Mouse (Mus musculus) hindlimb bud, embryonic 11.5 days (tissue): ENCODE data around the gene Pmel.
"Not testable (repeated sequence)": the region's sequence is repeated elsewhere in the genome, so short reads cannot be mapped to it uniquely, and the experiment has no call there.

Source experiments
- DNase-seq: peaks from one replicate; pipeline ENCODE4 v3.0.0-alpha.2; 2012; ENCODE audit warnings: low read depth, low spot score; ENCODE audit errors: extremely low spot score

Gene Pmel

DNA sequence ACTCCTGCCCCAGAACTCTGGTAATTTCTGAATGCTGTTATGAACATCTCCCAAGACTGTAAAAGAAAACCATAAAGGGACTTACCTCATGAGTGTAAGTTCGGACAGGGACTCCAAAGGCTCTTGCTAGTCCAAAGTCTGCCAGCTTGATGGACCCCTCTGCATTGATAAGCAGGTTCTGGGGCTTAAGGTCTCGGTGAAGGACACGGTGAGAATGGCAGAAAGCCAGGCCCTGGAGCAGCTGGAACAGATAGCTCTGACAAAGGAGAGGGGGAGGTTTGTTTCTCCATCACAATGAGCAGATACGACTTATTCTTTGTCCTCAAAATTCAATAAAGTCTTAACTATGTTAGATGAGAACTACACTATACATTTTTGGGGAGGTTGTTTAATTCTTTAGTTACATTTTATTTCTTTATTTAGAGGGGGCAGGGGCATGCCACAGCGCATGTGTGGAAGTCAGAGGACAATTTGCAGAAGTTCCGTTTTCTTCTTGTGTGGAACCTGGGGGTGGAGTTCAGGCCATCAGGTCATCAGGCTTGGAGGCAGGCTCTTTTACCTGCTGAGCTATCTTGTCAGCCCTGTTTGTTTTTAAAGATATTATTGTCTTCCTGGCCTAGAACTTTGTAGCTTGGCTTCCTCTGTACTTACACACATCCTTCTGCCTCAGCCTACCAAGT is 1.5 kb upstream of the Pmel start:
- no peak for DNase-seq

DNA sequence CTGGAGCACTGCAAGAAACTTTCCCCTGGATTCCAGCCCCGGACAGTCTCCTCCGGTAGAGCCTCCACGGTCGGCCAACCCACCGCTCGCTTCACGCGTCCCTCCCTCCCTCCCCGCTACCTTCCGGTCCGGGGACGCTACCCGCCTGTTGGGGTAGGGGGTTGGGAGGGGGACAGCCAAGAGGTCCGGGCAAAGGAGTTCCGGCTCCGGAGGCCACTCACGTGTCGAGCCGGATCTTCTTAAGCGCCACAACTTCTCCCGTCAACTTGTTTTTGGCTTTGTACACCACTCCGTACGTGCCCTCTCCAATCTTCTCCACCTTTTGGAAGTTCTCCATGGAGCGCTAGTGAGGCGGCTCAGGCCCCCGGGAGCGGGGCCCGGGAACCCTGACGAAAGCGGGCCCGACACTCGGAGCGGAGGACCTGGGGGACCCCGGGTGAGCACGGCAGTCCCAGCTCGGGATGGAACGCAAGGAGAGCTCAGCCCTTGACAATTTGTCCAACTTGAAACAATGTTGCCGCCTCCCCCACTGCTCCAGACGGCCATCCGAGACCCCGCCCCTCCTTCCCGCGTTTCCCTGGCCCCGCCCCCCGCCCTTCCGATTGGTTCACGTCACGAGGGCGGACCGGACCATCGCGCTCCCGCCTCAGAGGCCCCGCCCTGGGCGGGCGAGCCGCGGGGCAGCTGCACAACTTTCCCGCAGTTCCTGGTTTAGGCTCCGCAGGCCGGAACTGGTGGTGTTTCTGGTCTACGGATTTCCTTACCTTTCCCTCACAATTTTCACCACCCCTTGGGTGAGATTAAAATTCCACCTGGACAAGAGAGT is 709 bp downstream of the Pmel start, which contains the start of gene Cdk2:
TSS of gene Cdk2 (minus strand) at position 541 of the 826 bp plus-strand sequence.
- peak; percentile 67 for DNase-seq

DNA sequence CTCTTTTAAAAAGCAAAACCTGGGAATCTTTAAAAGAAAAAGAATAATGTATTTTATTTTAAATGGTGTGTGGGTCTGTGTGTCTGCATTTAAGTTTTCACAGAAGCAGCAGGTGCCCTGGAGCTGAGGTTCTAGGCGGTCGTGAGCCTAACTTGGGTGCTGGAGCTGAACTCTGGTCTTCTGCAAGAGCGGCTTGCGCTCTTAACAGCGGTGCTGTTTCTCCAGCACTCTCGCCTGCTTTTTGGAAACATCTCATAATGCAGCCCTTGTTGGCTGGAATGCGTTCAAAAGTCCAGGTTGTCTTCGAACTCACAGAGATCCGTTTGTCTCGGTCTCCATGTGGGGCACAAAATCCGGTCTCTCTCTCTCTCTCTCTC is 1.3 kb downstream of the Pmel start:
- DNase-seq: no peak

DNA sequence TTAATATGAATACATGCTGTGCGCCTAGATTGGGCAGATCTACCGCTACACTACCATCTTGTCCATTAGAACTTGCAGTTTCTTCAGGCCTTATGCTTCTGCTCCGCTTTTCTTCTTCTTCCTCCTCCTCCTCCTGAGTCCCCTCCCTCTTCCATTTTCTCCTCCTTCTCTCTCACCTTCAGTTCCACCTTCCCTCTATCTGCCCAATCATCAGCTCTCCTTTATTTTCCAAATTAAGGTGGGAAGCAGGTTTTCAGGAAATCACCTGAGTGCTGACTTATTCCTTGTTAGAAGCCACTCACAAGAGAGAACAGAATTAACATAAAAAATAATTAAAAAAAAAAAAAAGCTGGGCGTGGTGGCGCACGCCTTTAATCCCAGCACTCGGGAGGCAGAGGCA is 7.3 kb downstream of the Pmel start:
- DNase-seq: not testable (repeated sequence)

DNA sequence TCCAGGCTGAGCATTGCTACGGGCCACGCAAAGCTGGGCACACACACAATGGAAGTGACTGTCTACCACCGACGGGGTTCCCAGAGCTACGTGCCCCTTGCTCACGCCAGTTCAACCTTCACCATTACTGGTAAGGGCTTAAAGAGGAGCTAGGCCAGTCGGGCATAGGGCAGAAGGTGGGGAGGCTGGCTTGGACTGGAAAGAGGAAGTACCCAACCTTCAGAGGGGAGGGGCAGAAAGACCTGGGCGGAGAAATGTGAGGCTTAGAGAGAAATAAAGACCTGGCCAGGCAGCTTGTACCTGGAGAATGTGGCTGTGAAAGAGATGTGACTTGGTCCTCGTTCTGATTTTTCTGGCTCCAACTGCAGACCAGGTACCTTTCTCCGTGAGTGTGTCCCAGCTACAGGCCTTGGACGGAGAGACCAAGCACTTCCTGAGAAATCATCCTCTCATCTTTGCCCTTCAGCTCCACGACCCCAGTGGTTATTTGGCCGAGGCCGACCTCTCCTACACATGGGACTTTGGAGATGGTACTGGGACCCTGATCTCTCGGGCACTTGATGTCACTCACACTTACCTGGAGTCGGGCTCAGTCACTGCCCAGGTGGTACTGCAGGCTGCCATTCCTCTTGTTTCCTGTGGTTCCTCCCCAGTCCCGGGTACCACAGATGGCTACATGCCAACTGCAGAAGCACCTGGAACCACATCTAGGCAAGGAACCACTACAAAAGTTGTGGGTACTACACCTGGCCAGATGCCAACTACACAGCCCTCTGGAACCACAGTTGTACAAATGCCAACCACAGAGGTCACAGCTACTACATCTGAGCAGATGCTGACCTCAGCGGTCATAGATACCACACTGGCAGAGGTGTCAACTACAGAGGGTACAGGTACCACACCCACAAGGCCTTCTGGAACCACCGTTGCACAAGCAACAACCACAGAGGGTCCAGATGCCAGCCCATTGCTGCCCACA is 11.9 kb downstream of the Pmel start:
- DNase-seq: no peak

DNA sequence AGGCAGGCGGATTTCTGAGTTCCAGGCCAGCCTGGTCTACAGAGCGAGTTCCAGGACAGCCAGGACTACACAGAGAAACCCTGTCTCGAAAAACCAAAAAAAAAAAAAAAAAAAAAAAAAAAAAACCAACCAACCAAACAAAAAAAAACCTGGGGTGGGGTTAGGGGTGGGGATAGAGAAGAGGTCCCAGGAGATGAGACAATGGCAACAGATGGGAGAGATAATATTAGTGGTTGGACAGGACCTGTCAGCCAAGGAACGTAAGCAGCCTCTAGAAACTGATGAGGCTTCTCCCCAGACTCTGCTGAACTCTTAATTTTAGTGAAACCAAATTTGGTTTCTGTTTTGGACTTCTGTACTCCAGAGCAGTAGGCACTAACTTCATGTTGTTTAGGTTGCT is 21.5 kb downstream of the Pmel start:
- not testable (repeated sequence) for DNase-seq

DNA sequence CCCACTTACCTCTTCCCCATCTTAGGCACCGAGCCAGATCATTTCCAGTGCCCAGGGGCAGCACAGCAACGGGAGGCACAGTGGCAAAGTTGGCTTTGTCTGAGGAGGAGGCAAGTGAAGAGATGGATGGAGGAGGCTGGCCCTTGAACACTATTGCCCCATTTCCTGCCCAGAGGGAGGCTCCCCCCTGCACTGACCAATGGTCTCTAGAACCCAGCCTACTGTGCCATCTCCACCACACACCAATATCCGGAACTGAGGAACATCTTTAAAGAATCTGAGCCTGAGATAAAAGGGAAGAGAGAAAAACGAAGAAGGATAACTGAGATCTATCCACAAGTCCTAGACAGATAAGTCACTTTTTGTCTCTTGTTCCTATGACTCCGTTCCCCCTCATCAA is 24.1 kb downstream of the Pmel start:
- DNase-seq: no peak

DNA sequence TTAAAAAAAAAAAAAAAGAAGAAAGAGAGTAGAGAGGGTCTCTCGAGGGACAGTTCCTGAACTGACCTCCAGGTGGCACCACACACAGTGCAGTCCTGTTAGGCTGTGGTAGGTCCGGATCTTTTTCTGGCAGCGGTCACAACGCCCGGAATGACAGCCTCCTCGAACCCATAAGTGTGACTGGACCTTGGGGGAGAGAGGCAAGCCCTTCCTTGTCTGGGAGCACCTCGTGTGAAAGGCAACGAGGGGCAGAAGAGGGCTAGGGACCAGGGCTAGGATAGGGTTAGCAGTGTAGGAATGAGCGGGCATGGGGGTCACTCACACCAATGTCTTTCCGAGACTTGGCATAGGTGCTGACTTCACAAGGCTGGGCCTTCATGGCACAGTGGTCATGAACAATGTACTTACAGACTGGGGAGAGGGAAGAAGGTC is 27.0 kb downstream of the Pmel start:
- no peak for DNase-seq

DNA sequence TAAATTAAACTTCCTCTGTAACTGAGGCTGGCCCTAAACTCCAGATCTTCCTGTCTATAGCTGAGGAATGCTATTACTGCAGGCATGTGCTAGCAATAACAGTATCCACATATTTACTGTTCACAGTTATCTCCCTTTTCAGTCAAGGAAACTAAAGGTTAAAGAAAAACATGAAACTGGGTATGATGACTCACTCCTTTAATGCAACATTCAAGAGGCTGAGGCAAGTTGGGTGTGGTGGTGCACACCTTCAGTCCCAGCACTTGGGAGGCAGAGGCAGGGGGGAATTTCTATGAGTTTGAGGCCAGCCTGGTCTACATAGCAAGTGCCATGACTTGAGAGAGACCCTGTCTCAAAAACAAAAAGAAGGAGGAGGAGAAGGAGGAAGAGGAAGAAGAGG is 28.0 kb downstream of the Pmel start:
- DNase-seq: no peak

DNA sequence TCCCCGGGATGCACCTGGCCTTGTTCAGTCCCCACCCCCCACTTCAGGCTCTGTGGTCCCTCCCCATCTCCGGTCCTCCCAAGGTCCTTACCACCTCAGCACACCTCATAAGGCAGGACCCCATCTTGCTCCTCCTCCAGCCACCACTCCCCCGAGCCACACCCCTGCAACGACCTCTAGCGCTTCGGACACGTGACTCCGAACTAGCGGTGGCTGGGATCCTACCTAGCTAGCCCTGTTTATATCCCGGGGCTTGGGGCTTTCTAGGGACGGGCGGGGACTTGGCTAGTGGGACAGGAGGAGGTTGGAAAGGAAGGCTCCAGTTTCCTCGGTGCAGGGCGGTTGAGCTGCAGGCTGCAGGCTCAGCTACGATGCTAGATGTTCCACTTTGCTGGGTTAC is 33.4 kb downstream of the Pmel start:
- DNase-seq: no peak

DNA sequence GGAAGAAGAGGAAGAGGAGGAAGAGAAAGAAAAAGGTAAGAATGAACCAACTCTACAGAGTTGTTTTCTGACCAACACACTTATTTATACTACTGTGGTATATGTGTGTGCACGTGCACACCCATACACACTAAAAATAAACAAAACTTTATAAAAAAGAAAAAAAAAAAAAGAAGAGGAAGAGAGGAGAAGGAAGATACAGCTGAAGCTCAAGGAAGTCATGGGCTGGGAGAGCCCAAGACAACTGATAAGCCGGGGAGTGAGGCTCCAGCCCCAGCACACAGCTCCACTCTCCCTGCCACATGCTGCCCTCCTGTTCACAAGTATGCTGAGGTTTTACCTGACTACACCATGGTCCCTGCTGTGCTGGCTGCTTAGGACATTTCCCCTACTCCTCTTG is 36.3 kb downstream of the Pmel start:
- DNase-seq: no peak

DNA sequence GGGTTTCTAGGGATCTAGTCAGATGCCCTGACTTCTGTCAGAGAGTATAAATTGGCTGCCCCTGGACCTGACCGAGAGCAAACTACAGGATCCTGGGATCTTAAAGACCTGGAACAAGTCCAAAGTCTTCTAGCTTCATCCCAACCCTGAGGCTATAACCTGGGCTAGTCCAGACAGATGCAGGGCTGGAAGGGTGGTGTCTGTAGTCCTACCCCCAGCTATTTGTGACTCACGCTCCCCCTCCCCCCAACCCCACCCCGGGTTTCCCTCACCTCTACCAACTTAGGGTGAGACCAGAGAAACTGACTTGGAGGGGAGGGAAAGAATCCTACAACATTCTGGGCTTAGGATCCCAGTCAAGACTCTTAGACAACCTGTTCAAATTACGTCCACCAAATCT is 38.6 kb downstream of the Pmel start:
- no peak for DNase-seq

DNA sequence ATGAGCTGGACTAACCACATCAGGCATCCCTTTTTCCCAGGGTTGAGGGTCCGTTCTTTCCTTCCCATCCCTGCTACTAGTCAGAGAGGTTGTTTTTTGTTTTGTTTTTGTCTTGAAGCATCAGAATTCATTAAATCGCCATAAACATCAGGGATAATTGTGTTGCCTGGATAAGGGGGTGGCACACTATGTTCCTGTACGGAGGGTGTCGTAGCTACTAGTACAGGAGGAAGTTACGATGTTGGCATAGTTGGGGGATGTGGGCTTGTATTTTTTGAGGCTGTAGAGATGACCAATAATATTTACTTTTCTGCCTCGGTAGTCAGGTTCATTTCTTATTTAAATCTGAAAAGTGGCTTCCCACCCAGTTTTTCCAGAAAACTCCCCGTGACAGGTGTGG is 39.2 kb downstream of the Pmel start:
- DNase-seq: no peak

DNA sequence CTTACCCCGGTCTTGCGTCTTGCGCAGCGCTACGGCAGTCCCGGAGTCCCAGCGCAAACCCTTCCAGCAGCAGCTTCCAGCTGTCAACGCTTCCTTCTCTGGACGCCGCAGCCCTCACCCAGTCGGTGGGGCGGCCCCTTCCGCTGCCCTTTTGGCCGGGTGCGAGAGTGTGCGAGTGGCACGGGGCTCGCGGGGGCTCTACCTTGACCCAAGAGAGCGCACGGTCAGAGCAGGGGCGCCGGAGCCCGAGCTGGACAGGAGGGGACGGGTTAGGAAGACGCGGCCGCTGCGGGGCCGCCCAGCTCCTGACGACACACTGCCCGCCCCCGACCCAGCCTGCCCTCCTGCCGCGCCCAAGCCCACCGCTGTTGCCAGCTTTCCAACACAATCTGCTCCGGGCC is 39.8 kb downstream of the Pmel start:
- DNase-seq: no peak

DNA sequence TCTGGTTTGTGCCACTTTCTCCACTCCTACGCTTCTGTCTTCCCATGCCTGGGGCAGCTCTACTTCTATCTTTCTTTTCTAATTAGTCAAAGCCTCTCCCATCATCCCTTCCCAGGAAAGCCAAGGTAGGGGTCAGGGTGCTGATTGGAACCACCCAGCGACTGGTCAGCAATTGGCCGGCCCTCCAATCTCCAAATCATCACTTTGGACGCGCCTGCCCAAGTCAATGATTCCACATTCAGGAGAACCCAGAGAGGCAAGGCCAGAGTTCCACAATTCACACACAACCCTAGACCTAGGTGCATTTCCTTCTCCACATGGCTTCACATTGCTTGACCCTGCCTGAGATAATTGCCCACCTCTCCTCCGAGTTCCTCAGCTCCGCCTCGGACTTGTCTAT is 40.2 kb downstream of the Pmel start:
- DNase-seq: no peak

DNA sequence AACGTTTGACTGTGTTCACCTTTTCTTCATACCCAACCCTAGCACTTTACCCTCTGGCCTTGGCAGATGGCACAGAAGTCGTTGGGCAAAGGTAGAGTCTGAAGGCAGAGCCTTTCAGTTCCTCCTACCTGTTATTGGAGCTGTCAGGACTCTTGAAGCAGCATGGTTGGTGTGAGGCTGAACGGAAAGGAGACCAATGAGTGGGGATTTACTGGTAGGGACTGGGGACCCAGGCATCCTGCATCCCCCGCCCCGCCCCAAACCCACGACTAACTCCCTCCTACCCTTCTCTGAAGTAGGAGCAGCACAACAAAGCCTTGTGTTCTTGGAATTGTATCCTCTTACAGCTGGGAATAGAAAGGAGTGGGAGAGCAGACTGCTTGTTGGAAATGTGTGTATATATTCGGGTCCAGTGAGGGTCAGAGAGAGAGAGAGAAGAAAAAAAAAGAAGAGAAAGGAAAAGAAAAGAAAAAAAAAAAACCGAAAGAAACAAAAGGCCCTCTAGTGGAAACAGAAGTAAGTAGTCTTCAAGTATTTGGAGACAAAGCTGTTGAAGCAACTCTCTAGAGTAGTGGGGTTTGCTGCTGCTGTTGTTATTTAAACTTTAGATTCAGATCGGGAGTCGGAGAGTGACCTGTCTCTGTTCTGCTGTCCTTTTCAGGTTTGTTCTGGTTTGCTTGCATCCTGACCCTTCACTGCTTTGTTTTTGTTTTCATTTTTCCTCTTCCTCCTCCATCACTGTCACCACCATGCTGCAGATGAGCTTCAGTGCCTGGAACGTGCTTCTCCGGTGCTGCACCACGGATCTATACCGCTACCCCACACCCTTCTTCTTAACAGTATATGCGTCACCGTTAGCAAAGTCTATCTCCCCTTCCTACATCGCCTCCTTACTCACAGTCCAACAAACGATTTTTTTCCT is 40.9 kb downstream of the Pmel start, which contains the start of gene Dgka:
TSS of gene Dgka (minus strand) at position 176 of the 922 bp plus-strand sequence.
- DNase-seq: no peak

DNA sequence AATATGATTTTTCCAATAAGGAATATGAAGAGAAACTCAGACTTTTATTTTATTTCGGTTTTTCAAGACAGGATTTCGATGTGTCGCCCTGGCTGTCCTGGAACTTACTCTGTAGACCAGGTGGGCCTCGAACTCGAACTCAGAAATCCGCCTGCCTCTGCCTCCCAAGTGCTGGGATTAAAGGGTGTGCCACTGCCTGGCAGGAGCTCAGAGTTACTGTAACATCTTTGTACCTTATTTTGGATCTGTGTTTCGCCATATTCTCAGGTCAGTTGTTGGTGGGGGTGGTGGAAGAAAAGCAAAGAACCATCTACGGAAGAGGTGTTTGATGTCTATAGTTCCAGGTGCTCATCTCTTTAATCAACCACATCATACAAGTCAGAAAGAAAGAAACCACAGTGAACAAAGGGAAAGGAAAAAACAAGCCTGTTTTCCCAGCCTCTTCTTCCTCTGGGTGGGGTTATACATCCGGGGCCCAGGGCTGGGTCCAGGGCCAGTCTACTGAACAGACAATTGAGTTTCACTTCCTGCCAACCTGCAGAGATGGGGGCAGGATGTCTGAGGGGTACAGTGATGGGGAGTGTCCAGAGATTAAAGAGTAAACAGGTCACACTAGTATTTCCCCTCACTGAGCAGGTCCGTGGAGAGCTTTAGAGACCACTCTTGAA is 42.1 kb downstream of the Pmel start:
- DNase-seq: no peak

DNA sequence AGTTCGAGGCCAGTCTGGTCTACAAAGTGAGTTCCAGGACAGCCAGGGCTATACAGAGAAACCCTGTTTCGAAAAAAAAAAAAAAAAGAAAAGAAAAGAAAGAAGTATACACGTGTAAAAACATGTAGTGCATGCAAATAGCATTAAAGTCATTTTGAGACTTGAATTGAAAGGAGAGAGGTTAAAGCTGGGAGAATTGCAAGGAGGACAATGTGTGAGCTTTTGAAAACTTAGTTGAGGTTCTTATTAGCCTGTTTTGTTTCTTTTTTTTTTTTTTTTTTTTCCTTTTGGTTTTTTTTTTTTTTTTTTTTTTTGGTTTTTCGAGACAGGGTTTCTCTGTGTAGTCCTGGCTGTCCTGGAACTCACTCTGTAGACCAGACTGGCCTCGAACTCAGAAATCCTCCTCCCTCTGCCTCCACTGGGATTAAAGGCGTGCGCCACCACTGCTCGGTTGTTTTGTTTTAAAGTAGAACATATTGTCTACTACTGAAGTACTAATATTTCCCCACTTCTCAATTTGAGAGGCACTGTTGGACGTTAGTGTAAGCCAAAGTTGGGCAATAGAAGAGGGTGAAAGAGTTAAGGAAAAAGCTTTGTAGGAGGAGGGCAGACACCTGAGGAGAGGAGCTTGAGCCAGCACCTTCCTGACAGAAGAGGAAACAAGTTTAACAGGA is 43.1 kb downstream of the Pmel start:
- no peak for DNase-seq

DNA sequence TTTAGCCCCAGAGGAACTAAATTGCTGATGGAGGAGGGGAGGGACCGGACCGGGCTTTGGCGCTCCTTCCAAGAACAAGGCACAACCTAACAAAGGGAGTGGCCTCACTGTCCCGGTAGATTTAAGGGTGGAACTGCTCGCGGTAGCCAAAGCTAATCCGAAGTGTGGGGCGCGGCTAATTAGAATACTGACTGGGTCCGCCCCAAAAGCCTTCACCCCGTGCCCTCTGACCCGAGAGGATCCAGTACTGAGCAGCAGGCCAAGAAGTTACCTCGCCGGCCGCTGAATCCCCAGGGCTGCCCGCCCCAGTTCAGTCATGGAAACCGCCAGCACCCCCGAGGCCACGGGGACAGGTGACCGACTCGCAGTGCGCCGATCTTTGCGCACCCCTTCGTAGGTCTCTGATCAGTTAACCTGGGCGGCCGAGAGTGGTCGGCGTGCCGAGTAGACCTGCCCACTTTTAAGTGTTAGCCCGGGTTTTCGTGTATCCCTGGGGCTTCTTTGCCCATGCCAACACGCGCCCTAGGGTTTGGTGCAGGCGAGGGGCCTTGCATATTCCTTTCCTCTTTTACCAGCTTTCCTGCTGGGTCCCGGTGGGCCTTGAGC is 43.8 kb downstream of the Pmel start, which contains the start of gene Pym1:
TSS of gene Pym1 (plus strand) at position 244 of the 606 bp plus-strand sequence.
- no peak for DNase-seq
